ENCODE assay signal across 26 mouse cellular contexts in the genomic region with DNA sequence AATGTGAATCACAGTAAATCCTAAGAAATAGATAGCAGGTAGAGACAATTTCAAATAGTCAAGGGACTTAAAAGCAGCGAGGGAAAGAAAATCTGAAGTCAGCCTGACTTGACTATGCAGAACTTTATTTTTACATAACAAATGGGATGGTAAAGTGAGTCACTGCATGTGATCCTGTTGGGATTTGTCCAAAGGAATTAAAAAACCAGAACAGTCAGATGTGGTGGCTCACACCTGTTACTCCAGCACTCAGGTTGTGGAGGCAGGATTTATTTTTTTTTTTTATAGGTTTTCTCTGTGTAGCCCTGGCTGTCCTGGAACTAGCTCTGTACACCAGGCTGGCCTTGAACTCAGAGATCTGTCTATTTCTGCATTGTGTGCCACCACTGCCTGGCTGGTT.
"Had no signal": no experiment of that assay in that cellular context is flagged by ENCODE, and none has a peak within 500 bp of the region (broad histone marks: within the 10 kb centered on the region; RNA-seq: fewer than 3 reads in every experiment).

No protein-coding gene starts in this region.

- H3K27ac ChIP-seq: heart, adult 2 months; heart, embryonic 13.5 days; heart, embryonic 15.5 days; hindbrain, embryonic 14.5 days; intestine, embryonic 15.5 days; layer of hippocampus, adult 2 months; left cerebral cortex, adult 2 months; limb, embryonic 13.5 days; limb, embryonic 15.5 days; liver, embryonic 12.5 days; liver, embryonic 14.5 days had no signal

- H3K36me3 ChIP-seq: heart, embryonic 13.5 days; heart, embryonic 15.5 days; intestine, embryonic 15.5 days; limb, embryonic 13.5 days; limb, embryonic 15.5 days; liver, embryonic 12.5 days had no signal

- H3K4me3 ChIP-seq: heart, adult 2 months; heart, embryonic 13.5 days; heart, embryonic 15.5 days; intestine, embryonic 15.5 days; layer of hippocampus, adult 2 months; left cerebral cortex, adult 2 months; limb, embryonic 13.5 days; limb, embryonic 15.5 days; liver, embryonic 12.5 days had no signal

- ATAC-seq: hindbrain, embryonic 16.5 days; inflammation-experienced regulatory T-cells, adult 6 months; intestine, embryonic 15.5 days; intestine, postnatal 0 days; liver, embryonic 12.5 days had no signal

- H3K27me3 ChIP-seq: heart, embryonic 13.5 days; heart, embryonic 15.5 days; intestine, embryonic 15.5 days; limb, embryonic 13.5 days; limb, embryonic 15.5 days; liver, embryonic 12.5 days had no signal

- H3K9me3 ChIP-seq: heart, embryonic 13.5 days; heart, embryonic 15.5 days; intestine, embryonic 15.5 days; limb, embryonic 13.5 days; limb, embryonic 15.5 days; liver, embryonic 12.5 days had no signal

- H3K4me2 ChIP-seq: heart, embryonic 11.5 days; heart, embryonic 13.5 days; heart, embryonic 15.5 days; hindbrain, embryonic 14.5 days; intestine, embryonic 15.5 days; limb, embryonic 13.5 days; limb, embryonic 15.5 days; liver, embryonic 12.5 days had no signal

- H3K9ac ChIP-seq: heart, embryonic 13.5 days; heart, embryonic 15.5 days; hindbrain, embryonic 14.5 days; intestine, embryonic 15.5 days; limb, embryonic 13.5 days; limb, embryonic 15.5 days; liver, embryonic 12.5 days; liver, embryonic 14.5 days had no signal

- DNase-seq: gastrocnemius, postnatal 14 days; gastrocnemius, postnatal 36 days; heart, adult 11 months; heart, adult 2 months; heart, postnatal 14 days; heart, postnatal 36 days; kidney, adult 18-20 months; kidney, adult 8-10 months; kidney, postnatal 10 days; kidney, postnatal 25 days; kidney, postnatal 4 days; left cerebral cortex, postnatal 4 days had no signal

- H3K4me1 ChIP-seq: limb, embryonic 15.5 days; liver, embryonic 12.5 days had no signal
